Mouse (Mus musculus): Measurements from ENCODE around the gene 4930438A08Rik. TPM values are rescaled to one million over a fixed set of nuclear protein-coding genes. Genes with fewer than 3 reads are reported as not detected.

Gene 4930438A08Rik
- total RNA-seq, 1 experiment = 0.09 TPM

- peak; percentile 35; the same call in 1 of the 2 replicates for TF ChIP-seq ZC3H11A (IDR thresholded peaks at IDR 0.05; ENCODE audit: borderline replicate concordance, low read depth, low read length)
- TF ChIP-seq ZNF384 (IDR thresholded peaks at IDR 0.05; ENCODE audit: low read depth, low read length) = no peak
- TF ChIP-seq CHD2 (IDR thresholded peaks at IDR 0.05; ENCODE audit: low read depth, low read length) = no peak
- peak; percentile 94 for TF ChIP-seq HCFC1 (IDR thresholded peaks at IDR 0.05; ENCODE audit: borderline replicate concordance, insufficient read depth, low read length)
- peak; percentile 89 for DNase-seq (ENCODE audit: low read depth, low spot score)
- in situ Hi-C loops (cut with MboI; ENCODE audit: low sequenced_read_pairs in 2 of 2, unreplicated experiment in 2 of 2) = no loop called here
- H3K9me3 ChIP-seq (ENCODE audit: control insufficient read depth, insufficient read depth, low read depth, low read length) = no peaks in the 10 kb centered on the region
- peaks cover 18% of the 10 kb centered on the region; the same call in 1 of the 2 replicates for H3K36me3 ChIP-seq (ENCODE audit: control insufficient read depth, insufficient read depth, low read length, poor library complexity, severe bottlenecking)
- no peak within 1 kb of the TSS for H3K27ac ChIP-seq (ENCODE audit: insufficient read depth, low read depth, low read length, poor library complexity, severe bottlenecking)
- H3K4me3 ChIP-seq (ENCODE audit: insufficient read depth in 1 of 2, low read depth in 1 of 2, low read length in 2 of 2, poor library complexity in 1 of 2, severe bottlenecking in 1 of 2) = peak within 1 kb of the TSS; percentile 69 to 77
- peak within 1 kb of the TSS; percentile 80 for H3K9ac ChIP-seq (ENCODE audit: insufficient read depth, low read depth, low read length, poor library complexity, severe bottlenecking)
- peaks cover 2 to 3% of the 10 kb centered on the region in 2 experiments; a peak in 1 of 4 replicates for H3K4me1 ChIP-seq (ENCODE audit: control insufficient read depth in 2 of 2, insufficient read depth in 2 of 2, low read length in 2 of 2, poor library complexity in 1 of 2)
These were observed 32.3 kb downstream of the 4930438A08Rik start, which contains the start of gene Zfp692 for GRCm38 (mm10) chr11:58306860-58307308. Gene Zfp692, plus strand, starts transcription at chr11:58307069.

- peak; percentile 50 for DNase-seq (ENCODE audit: low read depth, low spot score)
- Histone ChIP-seq H3K9me3 (ENCODE audit: control insufficient read depth, insufficient read depth, low read depth, low read length) (no peaks in the 10 kb centered on the region), H3K36me3 (ENCODE audit: control insufficient read depth, insufficient read depth, low read length, poor library complexity, severe bottlenecking) (peaks cover 18% of the 10 kb centered on the region; the same call in 1 of the 2 replicates), H3K9ac (ENCODE audit: insufficient read depth, low read depth, low read length, poor library complexity, severe bottlenecking) (peak overlapping the region; percentile 80), H3K4me3 (ENCODE audit: insufficient read depth in 1 of 2, low read depth in 1 of 2, low read length in 2 of 2, poor library complexity in 1 of 2, severe bottlenecking in 1 of 2) (peak overlapping the region; percentile 69 to 77), H3K27ac (ENCODE audit: insufficient read depth, low read depth, low read length, poor library complexity, severe bottlenecking) (no peak overlapping the region), H3K4me1 (ENCODE audit: control insufficient read depth in 2 of 2, insufficient read depth in 2 of 2, low read length in 2 of 2, poor library complexity in 1 of 2) (peaks cover 2 to 3% of the 10 kb centered on the region in 2 experiments; a peak in 1 of 4 replicates)
- in situ Hi-C loops (cut with MboI; ENCODE audit: low sequenced_read_pairs in 2 of 2, unreplicated experiment in 2 of 2) = no loop called here
- TF ChIP-seq HCFC1 (IDR thresholded peaks at IDR 0.05; ENCODE audit: borderline replicate concordance, insufficient read depth, low read length) (peak; percentile 51; the same call in 1 of the 2 replicates), ZNF384 (IDR thresholded peaks at IDR 0.05; ENCODE audit: low read depth, low read length) (no peak)
These were observed 32.9 kb downstream of the 4930438A08Rik start for GRCm38 (mm10) chr11:58307411-58308080.

GRCm38 (mm10) chr11:58308661-58309060, 34.1 kb downstream of the 4930438A08Rik start:
- Histone ChIP-seq H3K9ac (ENCODE audit: insufficient read depth, low read depth, low read length, poor library complexity, severe bottlenecking) (no peak overlapping the region), H3K4me3 (ENCODE audit: insufficient read depth in 1 of 2, low read depth in 1 of 2, low read length in 2 of 2, poor library complexity in 1 of 2, severe bottlenecking in 1 of 2) (no peak overlapping the region), H3K27ac (ENCODE audit: insufficient read depth, low read depth, low read length, poor library complexity, severe bottlenecking) (no peak overlapping the region; the same call in 1 of the 2 replicates), H3K36me3 (ENCODE audit: control insufficient read depth, insufficient read depth, low read length, poor library complexity, severe bottlenecking) (peaks cover 18% of the 10 kb centered on the region; the same call in 1 of the 2 replicates), H3K9me3 (ENCODE audit: control insufficient read depth, insufficient read depth, low read depth, low read length) (no peaks in the 10 kb centered on the region), H3K4me1 (ENCODE audit: control insufficient read depth in 2 of 2, insufficient read depth in 2 of 2, low read length in 2 of 2, poor library complexity in 1 of 2) (peaks cover 2 to 3% of the 10 kb centered on the region in 2 experiments; a peak in 1 of 4 replicates)
- TF ChIP-seq MAFK (IDR thresholded peaks at IDR 0.05; ENCODE audit: insufficient read depth, low read depth, low read length) (no peak), ZNF384 (IDR thresholded peaks at IDR 0.05; ENCODE audit: low read depth, low read length) (no peak), ZC3H11A (IDR thresholded peaks at IDR 0.05; ENCODE audit: borderline replicate concordance, low read depth, low read length) (no peak), HCFC1 (IDR thresholded peaks at IDR 0.05; ENCODE audit: borderline replicate concordance, insufficient read depth, low read length) (no peak), CHD2 (IDR thresholded peaks at IDR 0.05; ENCODE audit: low read depth, low read length) (no peak)
- in situ Hi-C loops (cut with MboI; ENCODE audit: low sequenced_read_pairs in 2 of 2, unreplicated experiment in 2 of 2) = no loop called here
- DNase-seq (ENCODE audit: low read depth, low spot score) = no peak

- peaks cover 21% of the 10 kb centered on the region for H3K36me3 ChIP-seq (ENCODE audit: control insufficient read depth, insufficient read depth, low read length, poor library complexity, severe bottlenecking)
- in situ Hi-C loops (cut with MboI; ENCODE audit: low sequenced_read_pairs in 2 of 2, unreplicated experiment in 2 of 2) = no loop called here
- TF ChIP-seq MAFK (IDR thresholded peaks at IDR 0.05; ENCODE audit: insufficient read depth, low read depth, low read length) = no peak
- no peak for TF ChIP-seq ZNF384 (IDR thresholded peaks at IDR 0.05; ENCODE audit: low read depth, low read length)
- no peak for TF ChIP-seq ZC3H11A (IDR thresholded peaks at IDR 0.05; ENCODE audit: borderline replicate concordance, low read depth, low read length)
- no peak for TF ChIP-seq CHD2 (IDR thresholded peaks at IDR 0.05; ENCODE audit: low read depth, low read length)
- no peak for TF ChIP-seq HCFC1 (IDR thresholded peaks at IDR 0.05; ENCODE audit: borderline replicate concordance, insufficient read depth, low read length)
These were observed 39.5 kb downstream of the 4930438A08Rik start for GRCm38 (mm10) chr11:58314069-58314468.

More at GRCm38 (mm10) chr11:58314069-58314468, 39.5 kb downstream of the 4930438A08Rik start:
- no peaks in the 10 kb centered on the region for H3K4me1 ChIP-seq (ENCODE audit: control insufficient read depth in 2 of 2, insufficient read depth in 2 of 2, low read length in 2 of 2, poor library complexity in 1 of 2)
- no peak overlapping the region for H3K4me3 ChIP-seq (ENCODE audit: insufficient read depth in 1 of 2, low read depth in 1 of 2, low read length in 2 of 2, poor library complexity in 1 of 2, severe bottlenecking in 1 of 2)
- no peaks in the 10 kb centered on the region for H3K9me3 ChIP-seq (ENCODE audit: control insufficient read depth, insufficient read depth, low read depth, low read length)
- no peak overlapping the region for H3K9ac ChIP-seq (ENCODE audit: insufficient read depth, low read depth, low read length, poor library complexity, severe bottlenecking)
- DNase-seq (ENCODE audit: low read depth, low spot score) = no peak
- H3K27ac ChIP-seq (ENCODE audit: insufficient read depth, low read depth, low read length, poor library complexity, severe bottlenecking) = no peak overlapping the region
